Mouse (Mus musculus) MEL (cell line): Measurements from ENCODE around the gene Gatad2a. TPM values are rescaled to one million over a fixed set of nuclear protein-coding genes. Genes with fewer than 3 reads are reported as not detected.
A peak's percentile ranks its signal among the peaks of the same experiment; 100 is the strongest.

ENCODE experiments used
- DNase-seq: peaks from one replicate; pipeline ENCODE4 v3.0.0; 2011; ENCODE audit warnings: low read depth, low spot score
- H3K27ac ChIP-seq: 2 replicates; pipeline ENCODE4 v1.5.1; 2012; ENCODE audit warnings: low read depth, mild to moderate bottlenecking, control low read depth, low read length, moderate library complexity; ENCODE audit not compliant: control insufficient read depth
- H3K27me3 ChIP-seq, 2 experiments: fragments of 150-350 bp in 1 of 2; sonication (generic) in 1 of 2; 2 replicates each; pipeline ENCODE4 v1.6.1; 2012; ENCODE audit warnings: low read length in 2 of 2, mild to moderate bottlenecking in 2 of 2, improper control_type of control experiment in 1 of 2, moderate library complexity in 1 of 2; ENCODE audit not compliant: insufficient read depth in 2 of 2, control insufficient read depth in 1 of 2
- H3K36me3 ChIP-seq, 2 experiments: 2 replicates each; pipeline ENCODE4 v1.6.1; 2012 to 2014; ENCODE audit warnings: low read length in 2 of 2, improper control_type of control experiment in 1 of 2, inconsistent platforms in 1 of 2, mild to moderate bottlenecking in 1 of 2; ENCODE audit not compliant: insufficient read depth in 2 of 2, control insufficient read depth in 1 of 2
- H3K4me1 ChIP-seq, 2 experiments: fragments of 150-350 bp in 1 of 2; sonication (generic) in 1 of 2; 2 replicates each; pipeline ENCODE4 v1.6.1; 2012; ENCODE audit warnings: low read length in 2 of 2, improper control_type of control experiment in 1 of 2, mild to moderate bottlenecking in 1 of 2; ENCODE audit not compliant: insufficient read depth in 2 of 2, control insufficient read depth in 1 of 2
- H3K4me3 ChIP-seq, 2 experiments: fragments of 150-350 bp in 1 of 2; sonication (generic) in 1 of 2; 2 replicates each; pipeline ENCODE4 v1.5.1; 2012; ENCODE audit warnings: low read depth in 2 of 2, low read length in 2 of 2, mild to moderate bottlenecking in 2 of 2, moderate library complexity in 2 of 2, control low read depth in 1 of 2, improper control_type of control experiment in 1 of 2; ENCODE audit not compliant: control insufficient read depth in 1 of 2, insufficient read depth in 1 of 2
- H3K79me2 ChIP-seq: 2 replicates; pipeline ENCODE4 v1.6.1; 2012; ENCODE audit warnings: mild to moderate bottlenecking, low read length, moderate library complexity; ENCODE audit not compliant: control insufficient read depth, poor library complexity, insufficient read depth
- H3K9ac ChIP-seq: 2 replicates; pipeline ENCODE4 v1.6.1; 2012; ENCODE audit warnings: low read depth, mild to moderate bottlenecking, control low read depth, low read length, moderate library complexity; ENCODE audit not compliant: control insufficient read depth, poor library complexity, severe bottlenecking
- H3K9me3 ChIP-seq: fragments of 150-350 bp; sonication (generic); replicated peaks from 2 replicates; pipeline ENCODE4 v1.6.1; 2012; ENCODE audit warnings: mild to moderate bottlenecking, low read length, improper control_type of control experiment, moderate library complexity; ENCODE audit not compliant: insufficient read depth
- CHD1 ChIP-seq: IDR thresholded peaks from 2 replicates; pipeline ENCODE4 v1.6.1; 2012; ENCODE audit warnings: low read depth, mild to moderate bottlenecking, inconsistent platforms, low read length, improper control_type of control experiment
- ETS1 ChIP-seq: IDR thresholded peaks from 2 replicates; pipeline ENCODE4 v1.6.1; 2012; ENCODE audit warnings: low read depth, mild to moderate bottlenecking, inconsistent platforms, low read length, improper control_type of control experiment, moderate library complexity
- GABPA ChIP-seq: IDR thresholded peaks from 2 replicates; pipeline ENCODE4 v1.6.1; 2012; ENCODE audit warnings: low read depth, mild to moderate bottlenecking, inconsistent platforms, low read length, improper control_type of control experiment, moderate library complexity
- HCFC1 ChIP-seq: IDR thresholded peaks from 2 replicates; pipeline ENCODE4 v1.6.1; 2012; ENCODE audit warnings: low read depth, mild to moderate bottlenecking, inconsistent platforms, low read length, improper control_type of control experiment, moderate library complexity
- KAT2A ChIP-seq: conservative IDR thresholded peaks from 2 replicates; pipeline ENCODE4 v1.6.1; 2012; ENCODE audit warnings: low read depth, low read length, improper control_type of control experiment, inconsistent platforms
- MAFK ChIP-seq: IDR thresholded peaks from 2 replicates; pipeline ENCODE4 v1.6.1; 2011; ENCODE audit warnings: low read depth, mild to moderate bottlenecking, low read length, improper control_type of control experiment, borderline replicate concordance
- MAZ ChIP-seq: IDR thresholded peaks from 2 replicates; pipeline ENCODE4 v1.6.1; 2012; ENCODE audit warnings: low read depth, mild to moderate bottlenecking, inconsistent platforms, low read length, improper control_type of control experiment
- MXI1 ChIP-seq: IDR thresholded peaks from 2 replicates; pipeline ENCODE4 v1.6.1; 2011; ENCODE audit warnings: mild to moderate bottlenecking, low read depth, low read length, improper control_type of control experiment
- MYC ChIP-seq: IDR thresholded peaks from 2 replicates; pipeline ENCODE4 v1.6.1; 2011; ENCODE audit warnings: low read depth, mild to moderate bottlenecking, low read length, improper control_type of control experiment, moderate library complexity
- NRF1 ChIP-seq: IDR thresholded peaks from 2 replicates; pipeline ENCODE4 v1.6.1; 2014; ENCODE audit warnings: low read depth, mild to moderate bottlenecking, inconsistent platforms, low read length, improper control_type of control experiment, moderate library complexity; ENCODE audit not compliant: poor library complexity, insufficient read depth, severe bottlenecking
- POLR2A ChIP-seq, 2 experiments: IDR thresholded peaks; 2 replicates each; pipeline ENCODE4 v1.6.1; 2011 to 2012; ENCODE audit warnings: low read length in 2 of 2, mild to moderate bottlenecking in 2 of 2, control low read depth in 1 of 2, improper control_type of control experiment in 1 of 2, low read depth in 1 of 2, moderate library complexity in 1 of 2; ENCODE audit not compliant: control insufficient read depth in 1 of 2, insufficient read depth in 1 of 2, poor library complexity in 1 of 2
- RCOR1 ChIP-seq: IDR thresholded peaks from 2 replicates; pipeline ENCODE4 v1.6.1; 2012; ENCODE audit warnings: low read depth, mild to moderate bottlenecking, inconsistent platforms, low read length, improper control_type of control experiment
- SMC3 ChIP-seq: IDR thresholded peaks from 2 replicates; pipeline ENCODE4 v1.6.1; 2011; ENCODE audit warnings: low read depth, low read length, improper control_type of control experiment
- TAL1 ChIP-seq: IDR thresholded peaks from 2 replicates; pipeline ENCODE4 v1.6.1; 2012; ENCODE audit warnings: mild to moderate bottlenecking, inconsistent platforms, low read length, moderate library complexity, mixed read lengths
- TCF12 ChIP-seq: IDR thresholded peaks from 2 replicates; pipeline ENCODE4 v1.6.1; 2014; ENCODE audit warnings: low read depth, mild to moderate bottlenecking, inconsistent platforms, low read length, improper control_type of control experiment, moderate library complexity
- UBTF ChIP-seq: IDR thresholded peaks from 2 replicates; pipeline ENCODE4 v1.6.1; 2012; ENCODE audit warnings: low read depth, mild to moderate bottlenecking, inconsistent platforms, low read length, improper control_type of control experiment, moderate library complexity, borderline replicate concordance; ENCODE audit not compliant: insufficient read depth
- ZC3H11A ChIP-seq: IDR thresholded peaks from 2 replicates; pipeline ENCODE4 v1.6.1; 2012; ENCODE audit warnings: low read depth, mild to moderate bottlenecking, inconsistent platforms, low read length, improper control_type of control experiment
- ZKSCAN1 ChIP-seq: IDR thresholded peaks from 2 replicates; pipeline ENCODE4 v1.6.1; 2012; ENCODE audit warnings: low read depth, mild to moderate bottlenecking, inconsistent platforms, low read length, improper control_type of control experiment, moderate library complexity
- ZNF384 ChIP-seq: IDR thresholded peaks from 2 replicates; pipeline ENCODE4 v1.6.1; 2012; ENCODE audit warnings: low read depth, mild to moderate bottlenecking, inconsistent platforms, low read length, improper control_type of control experiment
- polyA plus RNA-seq, 2 experiments: library from polyadenylated mRNA; stranded (reverse) in 1 of 2; unstranded in 1 of 2; fragments of >175 nt in 1 of 2; fragments of >200 nt in 1 of 2; gene quantifications; 2 replicates each; pipeline versions ENCODE4 v1.2.1 to v1.2.4; 2012; ENCODE audit warnings: low replicate concordance in 2 of 2, low read depth in 1 of 2; ENCODE audit not compliant: insufficient read length in 2 of 2, insufficient read depth in 1 of 2, missing spikeins in 1 of 2
- total RNA-seq: library from RNA; depleted of rRNA; stranded (reverse); fragments of 300-350 nt; gene quantifications from 2 replicates; pipeline ENCODE4 v1.2.3, GENCODE M21; 2012

The Gatad2a gene
- total and polyA plus RNA-seq, 3 experiments, result 38.0 to 129 (median 111) TPM

DNA sequence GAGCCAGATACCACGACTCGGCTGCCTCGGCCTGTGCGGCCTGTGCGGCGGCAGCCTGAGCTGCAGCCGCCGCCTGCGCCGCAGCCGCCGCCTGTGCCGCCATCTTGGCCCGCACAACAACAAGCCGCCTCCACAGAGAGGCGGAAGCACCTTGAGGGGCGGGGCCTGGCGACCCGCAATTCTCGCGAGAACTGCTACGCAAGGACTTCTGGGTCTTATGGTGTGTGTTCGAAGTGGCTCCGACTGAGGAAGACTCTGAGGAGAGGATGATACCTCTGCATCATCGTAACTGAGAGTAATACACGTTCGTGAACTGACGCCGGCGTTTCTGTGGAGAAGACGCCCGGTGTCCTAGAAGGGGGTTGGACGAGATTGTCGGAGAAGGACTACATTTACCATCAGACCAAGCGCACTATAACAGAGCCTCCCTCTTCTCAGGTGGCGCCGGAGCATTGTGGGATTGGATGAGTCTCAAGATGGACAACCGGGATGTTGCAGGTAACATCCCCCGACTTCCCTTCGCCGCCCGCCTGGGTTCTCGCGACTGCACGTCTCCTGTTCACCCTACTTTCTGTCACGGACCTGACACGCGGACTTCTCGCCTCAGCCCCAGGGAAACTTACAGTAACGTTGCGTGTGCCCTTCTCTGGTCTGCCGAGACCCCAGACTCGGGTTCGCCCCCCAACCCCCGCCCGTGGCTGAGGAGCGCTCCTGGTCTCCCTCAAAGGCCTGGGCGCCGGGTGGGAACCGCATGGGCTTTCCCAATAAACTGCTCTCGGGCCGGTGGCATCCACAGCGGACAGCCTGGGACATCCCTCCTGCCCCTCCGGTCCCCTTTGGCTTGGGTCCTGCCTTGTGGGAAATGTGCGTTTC is 46.6 kb upstream of the Gatad2a start, which contains the start of the genes Mau2 and Sugp1 (continued):
- no peak for TF ChIP-seq RCOR1
- TF ChIP-seq ZKSCAN1, result no peak
- no peak for TF ChIP-seq NRF1
- TF ChIP-seq ETS1, result no peak
- no peak for TF ChIP-seq SMC3
- peak; percentile 62 for TF ChIP-seq MXI1
- no peak for TF ChIP-seq UBTF
- TF ChIP-seq CHD1, result no peak
- TF ChIP-seq ZNF384, result no peak
- peak; percentile 80 for TF ChIP-seq TCF12
- peak; percentile 84 for TF ChIP-seq KAT2A
- TF ChIP-seq MAFK, result no peak
- TF ChIP-seq MAZ, result no peak
- TF ChIP-seq GABPA, result no peak
- TF ChIP-seq TAL1, result no peak
- no peak for TF ChIP-seq ZC3H11A
- TF ChIP-seq POLR2A (IDR thresholded peaks at IDR 0.05; ENCODE audit: control insufficient read depth in 1 of 2, insufficient read depth in 1 of 2, low read depth in 1 of 2, low read length in 2 of 2, poor library complexity in 1 of 2), result peak; percentile 82 to 94
- TF ChIP-seq MYC, result peak; percentile 57; the same call in 1 of the 2 replicates

DNA sequence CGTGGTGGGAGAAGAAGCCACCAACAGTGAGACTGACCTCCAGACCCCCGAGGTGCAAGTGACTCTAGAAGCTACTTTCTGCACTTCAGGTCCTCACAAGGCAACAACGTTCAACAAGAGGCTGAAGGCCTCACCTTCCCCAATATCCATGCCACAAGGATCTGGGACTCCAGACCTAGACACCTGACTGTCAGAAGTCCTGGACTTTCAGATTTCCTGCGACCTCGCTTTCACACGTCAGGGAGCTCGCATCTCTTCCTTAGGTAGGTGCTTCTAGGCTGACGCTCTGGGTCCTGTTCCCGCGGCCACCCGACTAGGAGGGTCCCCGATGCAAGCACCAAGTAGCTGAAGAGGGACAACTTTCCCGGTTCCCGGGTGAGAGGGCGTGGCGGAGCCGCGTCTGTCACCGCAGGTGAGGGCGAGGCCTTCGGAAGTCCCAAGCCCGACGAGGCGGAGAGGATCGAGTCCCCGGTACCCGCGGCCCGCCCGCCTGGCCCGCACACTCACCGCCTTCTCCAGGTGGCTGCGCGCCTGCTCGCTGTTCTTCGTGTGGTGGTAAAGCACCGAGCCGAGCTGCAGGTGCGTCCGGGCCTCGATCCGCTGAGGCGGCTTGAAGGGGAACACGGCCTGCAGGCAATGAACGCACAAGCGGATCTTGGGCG is 45.8 kb upstream of the Gatad2a start:
- Histone ChIP-seq H3K4me1 (peaks cover 8% of the 10 kb centered on the region in 2 experiments; a peak in 3 of 4 replicates), H3K27ac (peak overlapping the region; percentile 47), H3K4me3 (peak overlapping the region; percentile 62 to 99)

More for the DNA sequence above, 45.8 kb upstream of the Gatad2a start:
- Histone ChIP-seq H3K9ac (peak overlapping the region; percentile 91), H3K27me3 (no peaks in the 10 kb centered on the region), H3K79me2 (peaks cover 71% of the 10 kb centered on the region), H3K9me3 (no peaks in the 10 kb centered on the region), H3K36me3 (peaks cover 3 to 11% of the 10 kb centered on the region in 2 experiments)
- TF ChIP-seq HCFC1 (no peak), UBTF (peak; percentile 60; the same call in 1 of the 2 replicates)
- no peak for DNase-seq
